Mouse (Mus musculus): Measurements from ENCODE around the gene Rhobtb3. TPM values are rescaled to one million over a fixed set of nuclear protein-coding genes. Genes with fewer than 3 reads are reported as not detected.
"Not testable (repeated sequence)": the region's sequence is repeated elsewhere in the genome, so short reads cannot be mapped to it uniquely, and the experiment has no call there.

Rhobtb3 gene
- polyA plus RNA-seq, 1 experiment from 2014 or later, result 29.7 TPM

- no peaks in the 10 kb centered on the region for H3K9me3 ChIP-seq
- 70% methylated on average over 4 of the region's 4 CpGs for WGBS
- no peak overlapping the region for H3K27ac ChIP-seq
- H3K4me1 ChIP-seq, result no peaks in the 10 kb centered on the region
- ATAC-seq (ENCODE audit: insufficient read depth, low FRiP score, low read depth), result no peak
- H3K9ac ChIP-seq, result no peak overlapping the region
- H3K36me3 ChIP-seq, result peaks cover 23% of the 10 kb centered on the region
- H3K27me3 ChIP-seq (replicated peaks), result no peaks in the 10 kb centered on the region
- H3K4me2 ChIP-seq, result no peak overlapping the region
- H3K4me3 ChIP-seq (replicated peaks), result no peak overlapping the region
Measured at GRCm38 (mm10) chr13:75914151-75914550, 29.6 kb downstream of the Rhobtb3 start.

- peak; percentile 50; the same call in 1 of the 2 replicates for ATAC-seq (ENCODE audit: insufficient read depth, low FRiP score, low read depth)
- no peak overlapping the region for H3K4me3 ChIP-seq (replicated peaks)
- H3K36me3 ChIP-seq, result peaks cover 4% of the 10 kb centered on the region; the same call in 1 of the 2 replicates
- H3K9ac ChIP-seq, result no peak overlapping the region
- H3K27me3 ChIP-seq (replicated peaks), result no peaks in the 10 kb centered on the region
- H3K4me2 ChIP-seq, result no peak overlapping the region
- H3K27ac ChIP-seq, result no peak overlapping the region
- 0 out of 2 replicates have a peak, but pooled peaks cover 2% of the 10 kb centered on the region for H3K4me1 ChIP-seq
- WGBS, result 69% methylated on average over 2 of the region's 2 CpGs
- no peaks in the 10 kb centered on the region for H3K9me3 ChIP-seq
Measured at GRCm38 (mm10) chr13:75908187-75908586, 35.5 kb downstream of the Rhobtb3 start.

- H3K4me3 ChIP-seq (replicated peaks), result no peak overlapping the region
- no peak overlapping the region for H3K9ac ChIP-seq
- WGBS, result 64% methylated on average over 5 of the region's 5 CpGs
- H3K4me1 ChIP-seq, result 0 out of 2 replicates have a peak, but pooled peaks cover 2% of the 10 kb centered on the region
- H3K36me3 ChIP-seq, result peaks cover 4% of the 10 kb centered on the region; the same call in 1 of the 2 replicates
- H3K27ac ChIP-seq, result no peak overlapping the region
- ATAC-seq (ENCODE audit: insufficient read depth, low FRiP score, low read depth), result no peak
- no peaks in the 10 kb centered on the region for H3K9me3 ChIP-seq
- no peaks in the 10 kb centered on the region for H3K27me3 ChIP-seq (replicated peaks)
- no peak overlapping the region for H3K4me2 ChIP-seq
Measured at GRCm38 (mm10) chr13:75907133-75907532, 36.6 kb downstream of the Rhobtb3 start.

- 0 out of 2 replicates have a peak, but pooled peaks cover 2% of the 10 kb centered on the region for H3K4me1 ChIP-seq
- no peak overlapping the region for H3K27ac ChIP-seq
- H3K27me3 ChIP-seq (replicated peaks), result no peaks in the 10 kb centered on the region
- WGBS, result 80% methylated on average over 5 of the region's 5 CpGs
- H3K4me2 ChIP-seq, result no peak overlapping the region
- no peaks in the 10 kb centered on the region for H3K36me3 ChIP-seq
- H3K9me3 ChIP-seq, result no peaks in the 10 kb centered on the region
- H3K4me3 ChIP-seq (replicated peaks), result no peak overlapping the region
- ATAC-seq (ENCODE audit: insufficient read depth, low FRiP score, low read depth), result no peak
- no peak overlapping the region for H3K9ac ChIP-seq
Measured at GRCm38 (mm10) chr13:75904660-75905059, 39.1 kb downstream of the Rhobtb3 start.

- 78% methylated on average over 1 of the region's 1 CpGs for WGBS
- H3K36me3 ChIP-seq, H3K4me1 ChIP-seq: not testable (repeated sequence)
Measured at GRCm38 (mm10) chr13:75900928-75901327, 42.8 kb downstream of the Rhobtb3 start.

GRCm38 (mm10) chr13:75892876-75893275 is 50.8 kb downstream of the Rhobtb3 start:
- no peak for ATAC-seq (ENCODE audit: insufficient read depth, low FRiP score, low read depth)
- H3K4me3 ChIP-seq (replicated peaks), result no peak overlapping the region
- H3K9me3 ChIP-seq, result no peaks in the 10 kb centered on the region
- no peak overlapping the region for H3K4me2 ChIP-seq
- no peaks in the 10 kb centered on the region for H3K27me3 ChIP-seq (replicated peaks)
- no peaks in the 10 kb centered on the region for H3K36me3 ChIP-seq
- no peaks in the 10 kb centered on the region for H3K4me1 ChIP-seq
- H3K9ac ChIP-seq, result no peak overlapping the region
- no peak overlapping the region for H3K27ac ChIP-seq
- 70% methylated on average over 6 of the region's 6 CpGs for WGBS

More at GRCm38 (mm10) chr13:75900928-75901327, 42.8 kb downstream of the Rhobtb3 start:
- H3K27ac ChIP-seq; H3K27me3 ChIP-seq (replicated peaks); H3K4me3 ChIP-seq (replicated peaks); H3K9me3 ChIP-seq; H3K4me2 ChIP-seq; H3K9ac ChIP-seq; ATAC-seq (ENCODE audit: insufficient read depth, low FRiP score, low read depth): not testable (repeated sequence)

- 83% methylated on average over 3 of the region's 3 CpGs for WGBS
- no peaks in the 10 kb centered on the region for H3K36me3 ChIP-seq
- no peaks in the 10 kb centered on the region for H3K4me1 ChIP-seq
- H3K4me3 ChIP-seq (replicated peaks), result no peak overlapping the region
- no peak overlapping the region for H3K27ac ChIP-seq
- no peak overlapping the region for H3K4me2 ChIP-seq
- no peaks in the 10 kb centered on the region for H3K9me3 ChIP-seq
- no peak overlapping the region for H3K9ac ChIP-seq
- no peak for ATAC-seq (ENCODE audit: insufficient read depth, low FRiP score, low read depth)
- H3K27me3 ChIP-seq (replicated peaks), result no peaks in the 10 kb centered on the region
Measured at GRCm38 (mm10) chr13:75892291-75892690, 51.4 kb downstream of the Rhobtb3 start.

GRCm38 (mm10) chr13:75891868-75892267 is 51.9 kb downstream of the Rhobtb3 start:
- 92% methylated on average over 4 of the region's 4 CpGs for WGBS
- Histone ChIP-seq H3K4me2 (no peak overlapping the region), H3K9me3 (no peaks in the 10 kb centered on the region), H3K36me3 (no peaks in the 10 kb centered on the region), H3K9ac (no peak overlapping the region), H3K4me1 (no peaks in the 10 kb centered on the region), H3K27ac (no peak overlapping the region), H3K27me3 (replicated peaks) (no peaks in the 10 kb centered on the region), H3K4me3 (replicated peaks) (no peak overlapping the region)
- ATAC-seq (ENCODE audit: insufficient read depth, low FRiP score, low read depth), result no peak

GRCm38 (mm10) chr13:75883792-75884191 is 59.9 kb downstream of the Rhobtb3 start:
- no peak for ATAC-seq (ENCODE audit: insufficient read depth, low FRiP score, low read depth)
- Histone ChIP-seq H3K36me3 (peaks cover 6% of the 10 kb centered on the region), H3K4me1 (no peaks in the 10 kb centered on the region), H3K9me3 (no peaks in the 10 kb centered on the region), H3K27ac (no peak overlapping the region), H3K9ac (no peak overlapping the region), H3K4me3 (replicated peaks) (no peak overlapping the region), H3K4me2 (no peak overlapping the region), H3K27me3 (replicated peaks) (no peaks in the 10 kb centered on the region)
- WGBS, result 60% methylated on average over 3 of the region's 3 CpGs

- Histone ChIP-seq H3K27me3 (replicated peaks) (no peaks in the 10 kb centered on the region), H3K9me3 (no peaks in the 10 kb centered on the region), H3K4me1 (no peaks in the 10 kb centered on the region), H3K4me2 (no peak overlapping the region), H3K4me3 (replicated peaks) (no peak overlapping the region), H3K9ac (no peak overlapping the region), H3K27ac (no peak overlapping the region), H3K36me3 (peaks cover 6% of the 10 kb centered on the region)
- WGBS, result 79% methylated on average over 2 of the region's 2 CpGs
- ATAC-seq (ENCODE audit: insufficient read depth, low FRiP score, low read depth), result no peak
Measured at GRCm38 (mm10) chr13:75880501-75880900, 63.2 kb downstream of the Rhobtb3 start.

- ATAC-seq (ENCODE audit: insufficient read depth, low FRiP score, low read depth), result no peak
- Histone ChIP-seq H3K4me3 (replicated peaks) (no peak overlapping the region), H3K4me2 (no peak overlapping the region), H3K27me3 (replicated peaks) (no peaks in the 10 kb centered on the region), H3K27ac (no peak overlapping the region), H3K4me1 (no peaks in the 10 kb centered on the region), H3K9ac (no peak overlapping the region), H3K9me3 (no peaks in the 10 kb centered on the region), H3K36me3 (peaks cover 5% of the 10 kb centered on the region)
- WGBS, result 85% methylated on average over 3 of the region's 3 CpGs
Measured at GRCm38 (mm10) chr13:75879756-75880155, 64.0 kb downstream of the Rhobtb3 start.

- no peak for ATAC-seq (ENCODE audit: insufficient read depth, low FRiP score, low read depth)
- no peaks in the 10 kb centered on the region for H3K9me3 ChIP-seq
- no peak overlapping the region for H3K4me2 ChIP-seq
- H3K27ac ChIP-seq, result no peak overlapping the region
- H3K4me3 ChIP-seq (replicated peaks), result no peak overlapping the region
- H3K36me3 ChIP-seq, result no peaks in the 10 kb centered on the region
- no peaks in the 10 kb centered on the region for H3K27me3 ChIP-seq (replicated peaks)
- no peaks in the 10 kb centered on the region for H3K4me1 ChIP-seq
- H3K9ac ChIP-seq, result no peak overlapping the region
Measured at GRCm38 (mm10) chr13:75877907-75878306, 65.8 kb downstream of the Rhobtb3 start.

- H3K4me1 ChIP-seq, result no peaks in the 10 kb centered on the region
Measured at GRCm38 (mm10) chr13:75876592-75876991, 67.1 kb downstream of the Rhobtb3 start.

More at GRCm38 (mm10) chr13:75876592-75876991, 67.1 kb downstream of the Rhobtb3 start:
- Histone ChIP-seq H3K4me3 (replicated peaks) (no peak overlapping the region), H3K4me2 (no peak overlapping the region), H3K27me3 (replicated peaks) (no peaks in the 10 kb centered on the region), H3K9ac (no peak overlapping the region), H3K27ac (no peak overlapping the region), H3K9me3 (no peaks in the 10 kb centered on the region), H3K36me3 (no peaks in the 10 kb centered on the region)
- 76% methylated on average over 6 of the region's 6 CpGs for WGBS
- ATAC-seq (ENCODE audit: insufficient read depth, low FRiP score, low read depth), result no peak

Data from stomach, embryonic 15.5 days (tissue).